Mouse (Mus musculus) megakaryocyte, adult 5-6 weeks (primary cell): ENCODE measurements around the gene Gm20388. TPM values are rescaled to one million over a fixed set of nuclear protein-coding genes. Genes with fewer than 3 reads are reported as not detected.

Experiments used
- ATAC-seq: 2 replicates; pipeline ENCODE4 v1.8.0; 2016; ENCODE audit warnings: mild to moderate bottlenecking, inconsistent platforms; ENCODE audit not compliant: poor library complexity, severe bottlenecking
- total RNA-seq, 2 experiments: library from RNA; stranded (forward) in 1 of 2; stranded (reverse) in 1 of 2; fragments of 153-499, 151-499 nt in 1 of 2; fragments of 221-1000, 200-1000 nt in 1 of 2; gene quantifications; 2 replicates each; pipeline versions ENCODE4 v1.2.3 to v1.2.4; 2015 to 2017

The Gm20388 gene
- total RNA-seq, 2 experiments from 2014 or later = 7.6 to 15.5 TPM

- no peak for ATAC-seq
These were observed 1794.5 kb downstream of the Gm20388 start for GRCm38 (mm10) chr8:121705174-121705573.

GRCm38 (mm10) chr8:121706956-121707355 is 1796.3 kb downstream of the Gm20388 start:
- ATAC-seq = no peak

GRCm38 (mm10) chr8:121708406-121708805 is 1797.8 kb downstream of the Gm20388 start:
- ATAC-seq = no peak

- ATAC-seq = no peak
These were observed 1806.9 kb downstream of the Gm20388 start for GRCm38 (mm10) chr8:121717502-121717901.

DNA sequence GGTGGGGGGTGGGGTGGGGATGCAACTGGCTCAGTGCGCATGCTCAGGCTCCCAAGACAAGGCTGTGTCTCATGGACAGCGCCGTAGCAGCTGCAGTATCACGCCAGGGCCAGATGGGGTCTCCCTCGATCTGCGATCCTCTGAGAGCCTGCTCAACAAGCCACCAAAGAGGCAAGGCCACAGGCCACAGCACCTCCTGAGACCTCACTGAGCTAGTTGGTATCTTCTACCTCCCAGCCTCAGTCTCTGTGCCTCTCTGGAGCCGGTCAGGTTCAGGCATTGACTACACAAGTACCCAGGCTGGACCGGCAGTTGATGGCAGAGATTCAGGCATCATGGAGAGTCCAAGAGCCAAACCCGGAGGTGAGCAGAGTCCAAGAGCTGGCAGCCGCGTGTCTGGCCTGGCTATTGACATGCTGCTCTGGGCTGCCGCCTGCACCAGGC is 1807.4 kb downstream of the Gm20388 start:
- ATAC-seq = peak; percentile 68

DNA sequence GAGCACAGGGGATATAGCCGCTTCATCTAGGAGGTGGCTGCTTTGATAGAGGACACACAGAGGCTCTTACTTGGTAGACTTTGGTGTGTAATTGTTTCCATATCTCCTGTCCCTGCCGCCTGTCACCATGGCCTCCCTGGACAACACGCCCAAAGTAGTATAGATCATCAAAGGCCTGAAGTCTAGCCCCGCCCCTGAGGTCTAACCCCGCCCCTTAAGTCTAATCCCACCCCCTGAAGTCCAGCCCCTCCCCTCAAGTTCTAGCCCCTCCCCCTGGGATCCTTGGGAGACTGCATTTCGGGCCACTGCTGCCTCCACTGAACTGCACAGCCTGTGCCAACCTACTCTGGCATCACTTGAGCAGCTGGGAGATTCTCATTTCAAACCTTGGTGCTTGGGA is 1808.3 kb downstream of the Gm20388 start:
- no peak for ATAC-seq

DNA sequence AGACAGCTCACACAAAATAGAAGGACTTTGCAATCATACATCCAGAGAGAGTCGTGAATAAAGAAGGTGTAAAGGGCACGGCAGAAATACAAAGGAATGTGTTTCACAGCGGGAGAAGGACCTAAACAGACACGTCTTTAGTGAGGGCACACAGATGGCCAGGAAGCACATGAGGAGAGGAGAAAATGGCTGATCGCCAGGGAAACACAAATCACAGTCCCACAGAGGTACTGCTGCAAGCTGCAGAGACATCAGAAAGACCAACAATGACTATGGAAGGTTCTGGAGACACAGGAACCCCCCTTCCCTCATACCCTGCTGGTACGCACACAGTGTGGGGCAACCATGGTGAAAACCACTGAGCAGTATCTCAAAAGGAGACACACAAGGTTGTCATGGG is 1810.4 kb downstream of the Gm20388 start:
- no peak for ATAC-seq

DNA sequence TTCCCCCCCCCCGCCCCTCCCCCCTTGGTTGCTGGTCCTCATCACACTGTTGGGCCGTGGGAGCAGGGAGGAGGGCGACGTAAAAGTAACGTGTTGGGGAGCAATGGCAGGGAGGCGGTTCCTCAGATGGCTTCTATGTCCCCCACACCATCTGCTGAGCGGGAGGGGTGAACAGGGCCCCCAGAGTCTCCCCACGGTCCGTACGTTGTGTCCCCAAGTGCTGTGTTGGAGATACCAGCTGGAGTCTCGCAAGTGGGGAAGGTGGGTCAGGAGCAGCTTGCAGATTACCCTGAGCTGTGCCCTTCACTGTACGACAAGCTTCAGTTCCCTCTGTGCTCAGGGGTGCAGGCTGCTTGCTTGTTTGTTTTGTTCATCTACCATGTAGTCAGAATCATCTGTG is 1813.2 kb downstream of the Gm20388 start:
- no peak for ATAC-seq

DNA sequence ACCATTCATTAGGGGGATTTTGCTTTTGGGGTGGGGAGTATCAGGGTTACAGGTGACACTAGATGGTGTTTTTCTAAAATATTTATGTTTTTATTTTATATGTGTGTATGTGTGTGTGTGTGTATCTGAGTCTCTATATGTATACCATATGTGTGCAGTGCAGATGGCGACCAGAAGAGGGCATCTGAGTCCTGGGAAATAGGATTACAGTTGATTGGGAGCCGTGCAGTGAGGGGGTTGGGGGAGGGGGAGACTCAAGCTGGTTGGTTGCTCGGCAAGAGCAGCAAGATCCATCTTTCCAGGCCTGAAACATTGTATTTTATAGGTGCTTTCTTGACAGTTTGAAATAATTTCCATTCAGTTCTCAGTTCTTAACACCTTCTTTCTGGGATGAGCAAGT is 1816.5 kb downstream of the Gm20388 start:
- no peak for ATAC-seq

DNA sequence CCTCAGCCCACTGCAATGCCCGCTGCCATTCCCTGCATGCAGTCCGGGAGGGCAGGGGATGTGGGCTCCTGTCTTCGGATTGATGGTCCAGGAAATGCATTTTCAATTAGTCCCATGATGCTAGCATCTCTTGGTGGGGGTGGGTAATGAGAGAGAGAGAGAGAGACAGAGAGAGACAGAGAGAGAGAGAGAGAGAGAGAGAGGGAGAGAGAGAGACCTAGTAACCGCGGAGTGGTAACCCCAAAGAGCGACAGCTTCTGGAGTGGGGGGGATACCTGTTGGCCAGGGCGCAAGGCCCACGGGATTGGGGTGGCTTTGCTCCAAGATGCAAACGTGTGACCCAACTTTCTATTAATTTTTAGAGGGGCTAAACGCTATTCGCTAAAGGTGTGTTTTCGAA is 1818.7 kb downstream of the Gm20388 start, which contains the start of gene Jph3:
Gene Jph3 (plus strand): TSS at position 301 of the 400 bp plus-strand sequence.
- no peak for ATAC-seq

GRCm38 (mm10) chr8:121729754-121730153 is 1819.1 kb downstream of the Gm20388 start:
- no peak for ATAC-seq

DNA sequence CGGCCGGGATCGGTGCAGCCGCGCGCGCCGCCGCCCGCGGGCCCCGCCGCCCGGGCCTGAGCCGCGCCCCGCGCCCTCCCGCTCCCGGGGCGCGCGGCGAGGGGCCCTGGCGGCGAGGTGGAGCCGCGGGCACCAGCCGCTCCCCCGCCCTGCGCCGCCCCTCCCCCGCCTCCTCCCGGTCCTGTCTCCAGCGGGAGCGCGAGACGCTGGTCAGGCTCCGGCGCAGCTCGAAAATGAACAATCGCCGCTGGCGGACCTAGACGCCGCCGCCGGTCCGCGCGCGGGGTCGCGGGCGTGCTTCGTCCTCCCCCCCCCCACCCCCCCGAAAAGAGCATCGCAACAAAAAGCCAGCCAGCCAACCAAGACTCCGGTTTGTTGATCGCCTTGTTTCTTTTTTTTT is 1819.5 kb downstream of the Gm20388 start:
- ATAC-seq = no peak

DNA sequence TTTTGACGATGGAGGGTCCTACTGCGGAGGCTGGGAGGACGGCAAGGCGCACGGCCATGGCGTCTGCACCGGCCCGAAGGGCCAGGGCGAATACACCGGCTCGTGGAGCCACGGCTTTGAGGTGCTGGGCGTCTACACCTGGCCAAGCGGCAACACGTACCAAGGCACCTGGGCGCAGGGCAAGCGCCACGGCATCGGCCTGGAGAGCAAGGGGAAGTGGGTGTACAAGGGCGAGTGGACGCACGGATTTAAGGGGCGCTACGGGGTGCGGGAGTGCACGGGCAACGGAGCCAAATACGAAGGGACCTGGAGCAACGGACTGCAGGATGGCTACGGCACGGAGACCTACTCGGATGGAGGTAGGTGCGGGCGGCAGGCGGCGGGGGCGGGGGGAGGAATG is 1820.0 kb downstream of the Gm20388 start:
- no peak for ATAC-seq

- no peak for ATAC-seq
These were observed 1820.4 kb downstream of the Gm20388 start for GRCm38 (mm10) chr8:121731060-121731459.

GRCm38 (mm10) chr8:121731471-121732333 is 1821.1 kb downstream of the Gm20388 start:
- ATAC-seq = no peak

DNA sequence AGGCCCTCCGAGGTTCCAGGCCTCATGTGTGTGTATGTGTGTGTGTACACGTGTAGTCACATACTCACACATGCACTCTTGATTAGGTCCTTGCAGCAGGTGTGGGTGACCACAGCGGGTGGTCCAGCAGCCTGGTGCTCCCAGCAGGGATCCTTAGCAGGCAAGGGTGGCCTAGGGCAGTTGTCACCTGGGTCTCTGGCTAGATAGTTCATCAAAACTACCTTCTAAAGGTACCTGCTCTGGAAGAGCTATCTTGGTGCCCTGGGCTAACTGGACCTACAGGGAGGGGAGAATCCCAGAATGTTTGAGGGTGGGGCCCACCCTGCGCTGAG is 1821.7 kb downstream of the Gm20388 start:
- ATAC-seq = no peak

DNA sequence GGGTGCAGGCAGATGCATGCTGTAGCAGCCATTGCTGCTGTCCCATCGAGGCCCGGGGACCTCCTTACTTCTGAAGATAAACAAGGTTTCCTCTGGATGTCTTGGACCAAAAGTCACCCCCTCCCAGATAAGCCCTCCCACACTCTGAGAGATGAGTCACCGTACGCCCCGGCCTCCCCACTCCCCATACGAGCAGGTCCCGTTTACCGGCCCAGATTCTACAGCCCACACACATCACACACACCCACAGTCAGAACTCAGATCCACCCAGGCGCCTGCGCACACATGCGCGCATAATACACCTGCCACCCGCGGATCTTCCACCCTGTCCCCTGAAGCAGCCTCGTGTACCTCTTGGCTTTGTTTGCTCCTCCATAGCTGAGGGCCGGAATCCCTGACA is 1823.6 kb downstream of the Gm20388 start:
- no peak for ATAC-seq

DNA sequence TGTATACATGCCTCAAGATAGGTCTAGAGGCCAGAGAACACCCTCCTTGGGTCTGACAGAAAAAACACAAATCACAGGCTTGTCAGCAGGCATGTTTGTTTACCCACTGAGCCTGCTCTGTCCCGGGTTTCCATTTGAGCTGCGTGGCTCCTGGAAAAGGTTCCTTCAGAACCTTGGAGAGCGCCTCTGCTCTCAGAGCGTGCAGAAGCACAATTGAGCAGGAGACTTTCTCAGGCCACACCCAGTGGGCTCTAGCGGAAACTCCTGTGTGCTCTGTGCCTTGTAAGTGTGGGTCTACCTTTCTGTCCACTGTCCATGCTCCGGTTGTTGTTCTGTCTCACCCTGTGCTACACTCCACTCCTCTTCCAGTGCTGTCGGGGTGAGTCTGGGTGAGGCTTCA is 1825.6 kb downstream of the Gm20388 start:
- no peak for ATAC-seq

GRCm38 (mm10) chr8:121740721-121741120 is 1830.1 kb downstream of the Gm20388 start:
- ATAC-seq = no peak

DNA sequence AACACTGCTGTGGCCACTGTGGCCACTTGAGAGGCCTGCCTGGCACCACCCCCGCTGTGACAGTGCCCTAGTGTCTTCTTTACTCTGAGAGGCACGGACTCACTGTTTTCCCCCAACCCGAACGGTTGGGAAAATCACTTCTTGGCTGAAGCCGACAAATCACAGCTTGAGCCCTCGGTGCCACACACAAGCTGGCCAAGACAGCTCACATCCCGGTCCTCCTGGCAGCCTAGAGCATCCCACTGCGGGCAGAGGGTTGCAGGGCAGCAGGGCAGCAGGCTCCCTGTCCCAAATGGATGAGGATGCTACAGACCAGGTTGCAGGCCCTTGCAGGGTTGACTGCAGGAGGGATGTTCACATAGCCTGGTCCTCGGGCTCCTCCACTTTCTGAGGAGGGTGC is 1838.9 kb downstream of the Gm20388 start:
- no peak for ATAC-seq

GRCm38 (mm10) chr8:121750512-121750911 is 1839.9 kb downstream of the Gm20388 start:
- peak; percentile 73 for ATAC-seq

GRCm38 (mm10) chr8:121751407-121751806 is 1840.8 kb downstream of the Gm20388 start:
- peak; percentile 95 for ATAC-seq

DNA sequence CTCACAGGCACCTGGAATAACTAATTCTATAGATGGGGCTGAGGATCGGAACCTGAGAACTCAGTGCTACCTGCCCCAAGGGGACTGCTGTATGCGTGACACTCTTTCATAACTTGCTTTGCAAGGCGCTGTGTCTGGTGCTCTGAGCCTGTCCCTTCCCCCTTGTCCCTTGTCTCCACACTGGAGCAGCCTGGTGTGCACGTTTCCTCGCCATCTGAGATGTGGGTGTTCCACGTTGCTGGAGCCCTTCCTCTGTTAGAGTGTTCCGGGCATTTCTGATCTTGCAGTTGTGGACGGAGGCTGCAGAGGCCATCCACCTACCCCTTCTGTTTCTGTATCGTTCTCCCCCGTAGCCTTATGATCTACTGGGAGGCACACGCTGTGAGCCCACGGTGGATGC is 1847.8 kb downstream of the Gm20388 start:
- ATAC-seq = no peak
